17 mouse cellular contexts compared by ENCODE assay signal in the genomic region with DNA sequence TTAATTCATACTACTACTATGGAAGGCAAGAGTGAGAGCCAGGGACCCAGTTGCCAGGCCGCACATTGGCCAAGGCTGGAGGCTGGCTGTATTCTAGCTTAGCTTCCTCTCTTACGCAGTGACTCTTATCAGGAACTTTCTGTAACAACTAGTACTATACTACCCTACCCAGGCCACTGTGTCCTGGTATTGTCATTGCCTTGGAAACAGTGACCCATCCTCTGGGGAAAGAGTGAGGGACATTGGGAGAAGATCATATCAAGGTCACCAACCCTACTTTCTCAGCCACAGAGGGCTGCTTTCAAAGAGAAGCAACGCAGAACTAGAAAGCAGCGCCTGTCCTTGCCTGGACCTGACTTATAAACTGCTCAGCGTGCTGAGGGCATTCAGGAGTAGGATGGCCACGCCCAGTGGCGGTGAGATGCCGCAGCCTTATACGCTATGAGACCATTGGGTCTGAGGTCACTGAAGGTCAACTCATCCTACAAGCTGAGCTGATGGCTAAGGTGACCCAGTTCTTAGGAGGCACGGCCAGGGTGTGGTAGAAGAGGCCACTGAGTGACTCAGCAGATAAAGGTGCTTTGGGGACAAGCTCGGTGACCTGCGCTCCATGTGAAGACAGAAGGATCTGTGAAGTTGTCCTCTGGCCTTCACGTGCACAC.
DNase-seq lines count a peak whose midpoint lies in the region; ATAC-seq lines count a peak whose summit lies in the region.
"Had no signal": no experiment of that assay in that cellular context is flagged by ENCODE, and none has a peak within 500 bp of the region (broad histone marks: within the 10 kb centered on the region; RNA-seq: fewer than 3 reads in every experiment).

No protein-coding gene starts in this region.

- no peak overlapping the region for H3K9ac ChIP-seq in liver, embryonic 13.5 days
- H3K9ac ChIP-seq: hindbrain, embryonic 15.5 days; liver, embryonic 14.5 days had no signal

- no peaks in the 10 kb centered on the region for H3K36me3 ChIP-seq in liver, embryonic 13.5 days
- H3K36me3 ChIP-seq: embryonic facial prominence, embryonic 10.5 days; hindbrain, embryonic 15.5 days had no signal

- H3K27ac ChIP-seq in liver, embryonic 13.5 days = peak overlapping the region; percentile 20; the same call in 1 of the 2 replicates
- H3K27ac ChIP-seq: embryonic facial prominence, embryonic 10.5 days; hindbrain, embryonic 15.5 days; liver, embryonic 14.5 days had no signal

- H3K4me1 ChIP-seq in liver, embryonic 13.5 days (replicated peaks) = peaks cover 80% of the 10 kb centered on the region

- no peaks in the 10 kb centered on the region for H3K9me3 ChIP-seq in liver, embryonic 13.5 days (replicated peaks)
- H3K9me3 ChIP-seq: embryonic facial prominence, embryonic 10.5 days; hindbrain, embryonic 15.5 days had no signal

- 53% methylated on average over 13 of the region's 13 CpGs for WGBS in liver, embryonic 13.5 days (ENCODE audit: insufficient replicate concordance)

- no peak overlapping the region; the same call in 1 of the 2 replicates for H3K4me2 ChIP-seq in liver, embryonic 13.5 days
- H3K4me2 ChIP-seq: hindbrain, embryonic 15.5 days had no signal

- no peak overlapping the region for H3K4me3 ChIP-seq in liver, embryonic 13.5 days (replicated peaks)
- H3K4me3 ChIP-seq: embryonic facial prominence, embryonic 10.5 days; erythroblast, embryonic 14.5 days; hindbrain, embryonic 15.5 days had no signal

- peak; percentile 54 to 68 for DNase-seq in adrenal gland, adult (ENCODE audit: inconsistent age in 2 of 2, low spot score in 1 of 2)
- no peak for DNase-seq in adrenal gland, postnatal 25 days
- no peak for DNase-seq in liver, embryonic 13.5 days
- DNase-seq in liver (no peak), ZHBTc4 (ENCODE audit: low read depth, low spot score) (peak; percentile 56)
- DNase-seq in adrenal gland, postnatal 10 days = no peak
- no peak for DNase-seq in gastrocnemius, postnatal 4 days (ENCODE audit: low spot score in 2 of 2)
- DNase-seq: cerebellum, adult 2 months; kidney, adult 2 months; kidney, postnatal 14 days; lung, postnatal 14 days; thymus, postnatal 25 days had no signal

- 0 out of 2 replicates have a peak, but pooled peaks cover 3% of the 10 kb centered on the region for H3K27me3 ChIP-seq in liver, embryonic 13.5 days
- H3K27me3 ChIP-seq: hindbrain, embryonic 15.5 days had no signal

- no peak for ATAC-seq in liver, embryonic 13.5 days (ENCODE audit: low read depth)
- ATAC-seq in megakaryocyte-erythroid progenitor cell, adult 5-6 weeks (replicated peaks; ENCODE audit: low FRiP score, low TSS enrichment, poor library complexity, severe bottlenecking) = 0 out of 2 replicates have a peak, but pooled peaks have one; percentile 2

Comparison
In these comparisons a context has a peak if more than half of its experiments do, and no peak if none do; other contexts are left out.
1. DNase-seq: peak in adrenal gland, adult (2 of 2) and ZHBTc4 (single experiment); none in adrenal gland, postnatal 25 days (single experiment), liver, embryonic 13.5 days (single experiment), liver (single experiment), adrenal gland, postnatal 10 days (single experiment) and gastrocnemius, postnatal 4 days (0 of 2).